Mouse (Mus musculus): ENCODE results near the gene Rnf19b. TPM values are rescaled to one million over a fixed set of nuclear protein-coding genes. Genes with fewer than 3 reads are reported as not detected.

Gene Rnf19b
- total RNA-seq, 2 experiments from 2014 or later = 54.7 to 59.3 TPM

GRCm38 (mm10) chr4:129032963-129033951 lies 24.8 kb upstream of the Rnf19b start:
- DNase-seq (ENCODE audit: low spot score in 2 of 2) = peak; percentile 53

DNA sequence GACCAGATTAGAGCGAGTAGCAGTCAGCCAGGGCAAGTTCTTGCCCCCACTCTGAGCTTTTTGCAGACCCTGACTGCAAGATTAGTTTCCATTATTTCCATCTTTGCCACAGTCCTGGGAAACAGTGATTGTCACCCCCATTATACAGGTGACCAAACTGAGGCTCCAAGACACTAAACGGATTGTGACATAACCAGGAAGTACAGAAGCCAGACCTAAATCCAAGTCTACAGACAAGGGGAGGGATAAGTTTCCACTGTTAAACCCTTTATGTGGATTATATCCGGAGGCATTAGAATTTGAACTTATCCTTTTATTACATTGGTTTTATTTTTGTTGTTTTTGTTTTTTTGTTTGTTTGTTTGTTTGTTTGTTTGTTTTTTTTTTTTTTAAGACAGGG lies 23.8 kb upstream of the Rnf19b start:
- no peak for DNase-seq (ENCODE audit: low spot score in 2 of 2)

GRCm38 (mm10) chr4:129034706-129035660 lies 23.1 kb upstream of the Rnf19b start:
- no peak for DNase-seq (ENCODE audit: low spot score in 2 of 2)

GRCm38 (mm10) chr4:129035851-129036445 lies 22.1 kb upstream of the Rnf19b start:
- no peak for DNase-seq (ENCODE audit: low spot score in 2 of 2)

- DNase-seq (ENCODE audit: low spot score in 2 of 2) = no peak
Observed at GRCm38 (mm10) chr4:129047721-129048421, 10.2 kb upstream of the Rnf19b start.

DNA sequence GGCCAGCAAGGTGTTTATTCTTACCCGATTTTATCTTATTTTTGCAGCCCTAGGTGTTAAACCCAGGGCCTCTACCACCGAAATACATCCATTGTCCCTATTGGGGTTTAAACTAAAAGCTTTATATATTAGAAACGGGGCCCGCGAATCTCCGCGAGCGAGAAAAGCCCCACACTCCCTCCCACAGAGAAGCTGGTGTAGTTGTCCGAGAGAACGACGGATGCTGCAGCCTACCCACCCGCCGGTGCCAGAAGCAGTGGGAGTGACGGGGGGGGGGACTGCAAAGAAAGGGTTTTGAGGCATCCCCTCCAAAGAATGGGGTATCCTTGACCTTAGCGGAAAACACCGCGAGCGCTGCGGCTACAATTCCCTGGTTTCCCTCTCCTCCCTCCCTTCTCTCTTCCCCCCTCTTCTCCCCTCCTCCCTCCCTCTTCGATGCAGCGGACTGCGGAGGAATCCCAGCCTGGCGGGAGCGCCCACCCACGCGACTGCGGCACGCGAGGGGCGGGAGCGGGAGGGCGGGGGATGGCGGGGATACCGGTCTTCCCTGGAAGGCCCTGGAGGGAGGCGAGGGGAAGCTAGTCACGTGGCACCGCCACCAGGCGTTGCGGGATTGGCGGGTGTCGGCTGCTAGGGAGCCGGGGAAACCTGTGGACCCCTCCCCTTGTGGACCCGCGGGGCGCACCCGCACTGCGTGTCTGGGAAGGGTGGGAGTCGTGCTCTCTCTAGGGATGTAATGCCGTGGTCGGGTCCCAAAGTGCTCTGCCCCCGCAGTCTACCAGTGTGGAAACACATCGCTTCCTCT lies 9.4 kb upstream of the Rnf19b start:
- DNase-seq (ENCODE audit: low spot score in 2 of 2) = peak; percentile 81 to 88

GRCm38 (mm10) chr4:129049306-129050011 lies 8.6 kb upstream of the Rnf19b start:
- DNase-seq (ENCODE audit: low spot score in 2 of 2) = peak; percentile 48 to 58

DNA sequence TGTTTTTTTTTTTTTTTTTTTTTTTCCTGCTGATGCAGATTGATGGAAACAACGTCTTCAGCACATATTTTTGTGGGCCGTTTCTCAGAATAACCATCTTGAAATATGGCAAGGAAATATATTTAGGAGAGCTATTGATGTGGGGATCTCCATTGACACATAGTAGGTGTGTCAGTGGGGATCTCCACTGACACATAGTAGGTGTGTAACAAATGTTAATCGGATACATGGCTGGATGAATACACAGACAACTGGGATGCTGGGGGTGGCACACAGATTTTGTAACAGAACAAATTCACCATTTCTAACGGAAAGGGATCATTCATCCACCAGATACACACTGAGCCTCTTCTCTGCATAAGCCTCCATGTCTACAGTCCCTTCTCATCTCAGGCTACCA lies 7.7 kb upstream of the Rnf19b start:
- no peak for DNase-seq (ENCODE audit: low spot score in 2 of 2)

- DNase-seq (ENCODE audit: low spot score in 2 of 2) = no peak
Observed at GRCm38 (mm10) chr4:129050901-129051417, 7.1 kb upstream of the Rnf19b start.

DNA sequence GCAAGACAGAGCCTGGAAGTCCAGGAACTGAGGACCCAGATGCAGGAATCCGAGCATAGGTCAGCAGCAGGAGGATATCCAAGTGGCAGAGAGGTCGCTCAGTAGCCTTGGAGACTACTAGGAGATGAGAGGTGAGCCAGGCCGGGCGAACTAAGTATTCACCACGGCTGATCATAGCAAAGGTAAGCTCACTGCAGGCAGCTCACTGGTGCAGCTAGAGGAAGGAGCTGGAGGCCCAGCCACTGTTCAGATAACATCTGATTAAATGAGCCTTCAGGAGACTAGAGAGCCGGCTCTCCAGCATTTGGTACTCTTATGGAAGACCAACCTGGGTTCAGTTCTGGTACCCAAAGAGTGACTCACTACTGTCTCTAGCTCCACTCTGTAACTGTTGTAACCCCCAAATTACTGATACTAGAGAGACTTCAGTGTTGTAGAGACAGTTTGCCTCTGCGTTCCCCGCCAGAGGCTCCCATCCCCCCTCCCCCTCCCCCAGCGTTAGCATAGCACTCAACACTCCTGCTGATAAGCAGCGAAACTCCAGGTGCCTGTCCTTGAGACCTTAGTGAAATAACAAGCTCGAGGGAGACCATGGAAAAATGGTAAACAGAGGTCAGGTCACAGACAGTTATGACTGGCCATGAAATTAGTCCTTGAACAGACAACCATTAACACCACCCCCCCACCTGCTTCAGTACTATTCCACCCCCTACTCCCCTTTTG lies 6.4 kb upstream of the Rnf19b start:
- no peak for DNase-seq (ENCODE audit: low spot score in 2 of 2)

DNA sequence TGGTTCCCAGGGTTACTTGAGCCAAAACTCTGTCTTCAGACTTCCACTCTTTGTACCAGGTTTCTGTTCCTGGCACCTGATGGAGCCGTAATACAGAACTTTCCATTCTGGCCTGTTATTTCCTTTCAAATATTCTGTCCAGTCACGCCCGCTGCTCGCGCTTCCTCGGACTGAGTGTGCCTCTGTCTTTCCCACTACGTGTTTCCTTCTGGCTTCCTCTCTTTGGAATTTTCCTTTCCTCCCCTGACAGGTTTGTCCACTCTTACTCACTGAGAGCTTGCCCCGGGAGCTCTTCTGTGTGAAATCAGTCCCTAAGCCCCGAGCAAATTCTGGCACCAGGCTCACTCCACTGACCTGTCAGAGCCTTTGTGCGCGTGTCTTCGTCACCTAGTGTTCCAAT lies 3.3 kb upstream of the Rnf19b start:
- no peak for DNase-seq (ENCODE audit: low spot score in 2 of 2)

DNA sequence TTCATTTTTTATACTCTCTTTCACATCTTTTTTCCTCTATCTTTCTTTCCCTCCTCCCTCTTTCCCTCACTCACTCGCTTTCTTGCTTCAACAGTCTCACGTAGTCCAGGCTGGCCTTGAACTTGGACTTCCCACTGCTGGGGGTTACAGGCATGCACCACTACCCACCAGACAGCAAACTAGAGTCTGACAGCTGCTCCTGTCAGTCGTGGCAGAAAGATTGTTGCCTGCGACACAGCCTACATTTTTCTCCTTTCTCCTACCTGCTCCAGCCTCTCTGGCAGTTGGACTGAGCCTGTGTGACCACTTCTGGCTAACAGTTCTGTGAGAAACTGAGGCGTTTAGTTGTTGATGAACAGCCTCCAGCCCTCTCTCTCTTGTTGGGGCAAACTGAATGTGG lies 2.5 kb upstream of the Rnf19b start:
- DNase-seq (ENCODE audit: low spot score in 2 of 2) = no peak

DNA sequence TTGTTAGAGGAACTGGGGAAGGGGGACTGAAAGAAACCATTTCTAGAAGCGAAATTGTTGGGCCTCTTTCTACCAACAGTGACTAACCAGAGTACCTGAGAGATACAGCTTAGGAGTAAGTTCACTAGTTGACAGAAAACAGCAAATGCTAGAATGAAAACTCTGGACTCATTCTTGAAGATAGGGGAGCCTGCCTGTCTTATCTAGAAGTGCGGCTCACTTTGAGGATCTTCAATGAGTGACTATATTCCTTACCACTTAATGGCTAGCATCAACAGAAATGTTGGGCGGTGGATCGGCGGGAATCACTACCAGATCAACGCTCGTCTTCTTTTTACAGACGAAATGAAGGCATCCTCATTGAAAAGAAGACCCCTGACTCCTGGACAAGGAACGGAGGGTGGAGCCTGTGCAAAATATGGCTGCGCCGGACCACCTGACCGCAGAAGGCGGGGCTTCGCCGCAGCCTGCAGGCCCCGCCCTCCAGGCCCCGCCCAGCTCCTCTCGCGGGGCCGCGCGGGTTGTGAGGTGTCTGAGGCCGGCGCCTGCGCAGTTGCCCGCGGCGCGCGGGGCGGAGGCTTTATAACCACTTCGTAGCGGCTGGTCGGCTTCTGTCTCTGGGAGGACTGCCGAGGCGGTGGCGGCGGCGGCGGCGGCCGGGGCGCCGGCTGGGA lies 401 bp upstream of the Rnf19b start:
- peak; percentile 92 to 96 for DNase-seq (ENCODE audit: low spot score in 2 of 2)

GRCm38 (mm10) chr4:129059125-129059551 lies 1.1 kb downstream of the Rnf19b start:
- DNase-seq (ENCODE audit: low spot score in 2 of 2) = peak in 1 of 2 experiments; percentile 5

DNA sequence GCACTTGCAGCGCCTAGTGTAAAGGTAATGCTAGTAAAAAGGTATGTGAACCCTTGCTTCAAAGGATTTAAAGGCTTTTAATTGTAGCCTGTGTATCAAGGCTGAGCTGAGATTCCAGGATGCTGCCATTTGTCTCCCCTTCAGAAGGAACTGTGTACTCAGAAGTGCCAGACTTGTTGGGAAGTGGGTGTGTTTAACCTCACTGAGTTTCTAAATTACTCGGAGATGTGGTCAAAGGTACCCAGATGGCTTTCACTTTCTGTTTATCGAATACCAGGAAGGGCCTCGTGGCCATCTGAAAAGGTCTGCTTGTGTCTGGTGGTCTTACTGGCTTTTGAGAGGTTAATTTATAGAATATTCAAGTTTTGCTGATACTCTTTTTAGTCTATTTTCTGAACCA lies 1.9 kb downstream of the Rnf19b start:
- DNase-seq (ENCODE audit: low spot score in 2 of 2) = no peak

DNA sequence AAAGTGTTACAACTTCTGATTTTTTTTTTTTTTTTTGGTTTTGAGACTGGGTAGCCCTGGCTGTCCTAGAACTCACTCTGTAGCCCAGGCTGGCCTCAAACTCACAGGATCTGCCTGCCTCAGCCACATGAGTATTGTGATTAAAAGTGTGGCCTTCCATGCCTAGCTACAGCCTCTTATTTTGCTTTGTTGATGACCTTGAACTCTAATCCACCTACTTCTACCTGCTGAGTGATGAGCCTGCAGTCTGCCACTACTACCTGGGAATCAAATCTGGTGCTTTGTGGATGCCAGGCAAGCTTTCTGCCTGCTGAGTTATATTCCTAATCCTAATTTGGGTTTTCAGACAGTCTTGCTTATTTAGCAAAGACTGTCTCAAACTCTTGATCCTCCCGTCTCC lies 3.4 kb downstream of the Rnf19b start:
- no peak for DNase-seq (ENCODE audit: low spot score in 2 of 2)

DNA sequence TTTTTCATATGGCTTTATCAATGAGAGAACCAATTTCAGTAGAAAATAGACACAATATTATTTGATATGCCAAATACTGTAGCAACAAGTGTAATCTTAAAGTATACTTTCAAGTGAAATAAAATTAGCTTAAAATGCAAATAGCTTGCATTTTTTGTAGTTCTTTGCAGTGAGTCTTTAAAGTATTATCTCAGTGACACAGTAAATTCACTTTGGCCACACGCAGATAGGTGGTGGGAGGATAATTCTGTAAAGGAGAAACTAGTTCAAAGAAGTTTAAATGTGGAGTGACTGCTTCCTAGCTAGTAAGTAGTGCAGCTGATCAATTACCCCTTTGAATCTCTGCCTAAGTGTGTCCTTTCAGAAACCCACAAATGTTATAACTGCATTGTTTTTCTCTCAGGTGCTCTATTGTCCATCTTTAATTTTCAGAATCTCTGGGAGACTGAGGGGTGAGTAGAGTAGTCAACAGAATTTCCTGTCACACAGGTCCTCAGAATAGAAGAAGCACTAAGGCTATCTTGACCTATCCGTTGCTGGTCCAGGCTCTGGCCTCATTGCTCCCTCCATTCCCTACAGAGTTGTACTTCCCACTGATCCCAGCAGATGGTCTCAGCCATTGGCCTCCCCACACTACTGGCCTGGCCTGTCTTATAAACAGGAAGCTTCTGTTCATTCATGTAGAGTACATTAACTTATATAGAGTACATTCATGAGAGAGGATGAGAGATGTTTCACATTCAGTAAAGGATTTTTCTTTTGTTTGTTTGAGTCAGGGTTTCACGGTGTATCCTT lies 4.4 kb downstream of the Rnf19b start:
- DNase-seq (ENCODE audit: low spot score in 2 of 2) = no peak

All from left cerebral cortex, adult 18-20 months (tissue).